ENCODE assay signal across 16 mouse cellular contexts in the genomic region with DNA sequence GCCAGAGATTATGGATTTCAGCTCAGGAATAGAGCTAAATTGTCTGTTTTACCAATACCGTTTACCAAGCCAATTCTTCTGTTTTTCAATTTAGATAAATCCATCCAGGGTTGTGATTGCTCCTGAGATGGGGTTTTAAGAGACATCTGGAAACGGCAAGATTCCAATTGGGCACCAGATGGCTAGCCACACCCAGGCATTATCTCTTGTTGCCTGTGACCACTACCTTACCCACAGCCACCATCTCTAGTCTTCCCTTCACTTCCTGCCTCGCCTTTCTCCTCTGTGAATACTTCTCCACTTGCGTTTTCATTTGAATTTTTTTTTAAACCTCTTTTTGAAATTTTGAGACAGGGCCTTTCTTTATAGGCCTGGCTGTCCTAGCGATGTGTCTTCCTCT.
"Had no signal": no experiment of that assay in that cellular context is flagged by ENCODE, and none has a peak within 500 bp of the region (broad histone marks: within the 10 kb centered on the region; RNA-seq: fewer than 3 reads in every experiment).

No protein-coding gene starts in this region.

- DNase-seq: kidney, adult 2 months; kidney, postnatal 14 days; lung, embryonic 14.5 days; lung, postnatal 10 days; right cerebral cortex, adult 18-20 months; right cerebral cortex, postnatal 25 days; thymus, postnatal 14 days had no signal

- H3K4me3 ChIP-seq: kidney, embryonic 15.5 days; limb, embryonic 10.5 days; liver, embryonic 15.5 days; midbrain, embryonic 15.5 days; neural tube, embryonic 15.5 days had no signal

- H3K27me3 ChIP-seq: kidney, embryonic 15.5 days; liver, embryonic 15.5 days; midbrain, embryonic 15.5 days; neural tube, embryonic 15.5 days had no signal

- H3K27ac ChIP-seq: kidney, embryonic 15.5 days; limb, embryonic 10.5 days; liver, embryonic 15.5 days; macrophage; midbrain, embryonic 15.5 days; neural tube, embryonic 15.5 days; stomach, postnatal 0 days had no signal

- H3K9me3 ChIP-seq: kidney, embryonic 15.5 days; limb, embryonic 10.5 days; liver, embryonic 15.5 days; midbrain, embryonic 15.5 days; neural tube, embryonic 15.5 days had no signal

- H3K36me3 ChIP-seq: kidney, embryonic 15.5 days; limb, embryonic 10.5 days; liver, embryonic 15.5 days; midbrain, embryonic 15.5 days; neural tube, embryonic 15.5 days had no signal

- ATAC-seq: midbrain, embryonic 15.5 days had no signal

- H3K4me1 ChIP-seq: kidney, embryonic 15.5 days; limb, embryonic 10.5 days; liver, embryonic 15.5 days; midbrain, embryonic 15.5 days; neural tube, embryonic 15.5 days had no signal

- H3K9ac ChIP-seq: kidney, embryonic 15.5 days; liver, embryonic 15.5 days; lung, embryonic 14.5 days; midbrain, embryonic 15.5 days; neural tube, embryonic 15.5 days had no signal

- H3K4me2 ChIP-seq: kidney, embryonic 15.5 days; liver, embryonic 11.5 days; liver, embryonic 15.5 days; lung, embryonic 14.5 days; midbrain, embryonic 11.5 days; midbrain, embryonic 15.5 days; neural tube, embryonic 15.5 days had no signal
